Mouse (Mus musculus): ENCODE measurements around the gene Tgfbr2.

The Tgfbr2 gene

DNA sequence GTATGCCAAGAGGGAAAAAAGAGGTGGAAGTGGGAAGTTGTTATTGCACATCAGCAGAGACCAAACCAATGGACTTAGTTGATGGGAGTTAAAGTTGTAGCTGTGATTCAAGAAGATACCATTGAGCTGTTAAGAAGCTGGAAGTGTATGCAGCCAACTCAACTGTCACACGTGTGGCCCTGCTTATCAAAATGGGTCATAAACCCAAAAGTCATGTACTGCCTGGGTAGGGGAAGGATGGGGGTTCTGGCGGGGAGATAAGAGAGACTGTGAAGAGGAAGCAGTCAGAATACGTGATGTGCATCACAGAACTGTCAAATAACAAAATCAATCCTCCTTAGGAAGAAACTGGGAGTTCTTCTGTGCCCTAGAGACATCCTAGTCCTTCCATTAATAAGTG lies 15.1 kb downstream of the Tgfbr2 start:
- no peak for DNase-seq (ENCODE audit: low read depth, low spot score)

GRCm38 (mm10) chr9:116156501-116156900 lies 18.7 kb downstream of the Tgfbr2 start:
- no peak for DNase-seq (ENCODE audit: low read depth, low spot score)

DNA sequence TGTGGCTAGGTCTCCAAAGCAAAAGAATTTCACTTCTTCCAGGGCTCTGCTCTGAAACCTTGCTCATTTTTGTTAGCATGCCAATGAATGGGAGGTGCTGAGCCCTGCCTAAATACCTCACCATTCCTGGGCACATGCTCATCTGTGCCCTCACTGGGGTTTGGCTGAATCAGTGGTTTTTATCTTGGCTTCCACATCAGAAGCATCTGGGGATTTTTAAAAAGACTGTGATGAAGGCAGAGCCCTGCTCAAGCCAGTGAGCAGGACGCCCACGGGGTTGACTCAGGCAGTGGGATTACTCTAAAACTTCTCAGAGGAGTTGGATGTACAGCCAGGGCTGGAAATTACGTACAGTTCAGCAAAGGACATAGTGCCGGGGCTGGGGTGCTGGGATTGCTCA lies 22.3 kb downstream of the Tgfbr2 start:
- DNase-seq (ENCODE audit: low read depth, low spot score), result no peak

DNA sequence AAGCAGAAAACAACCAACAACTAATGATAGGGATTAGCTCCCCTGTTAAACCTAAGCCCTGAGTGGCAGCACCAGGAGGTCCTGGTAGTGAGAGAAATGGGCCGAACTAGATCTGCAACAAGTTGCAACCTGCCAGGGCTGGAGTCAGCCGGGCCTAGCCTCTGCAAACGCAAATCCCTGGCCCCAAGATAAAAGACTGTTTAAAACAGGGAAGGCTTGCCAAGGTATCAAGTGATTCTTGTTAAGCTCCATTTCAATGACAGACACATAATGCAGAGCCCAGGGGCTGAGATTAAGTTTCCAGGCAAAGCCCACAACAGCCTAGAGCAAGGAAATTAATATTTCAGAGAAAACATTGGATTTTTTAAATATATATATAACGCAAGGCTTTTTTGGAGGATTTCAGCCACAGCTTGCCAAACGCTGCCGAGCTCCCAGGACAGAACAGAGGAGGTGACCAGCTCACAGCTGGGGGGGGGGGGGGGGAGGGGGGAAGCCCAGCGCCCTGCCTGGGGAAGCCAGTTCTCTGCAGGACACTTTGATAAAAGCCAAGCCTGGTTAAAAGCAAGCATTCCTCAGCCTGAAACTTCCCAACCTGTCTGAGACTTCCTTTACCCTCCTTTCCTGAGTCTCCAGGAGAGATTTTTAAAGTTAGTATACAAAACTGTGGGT lies 24.3 kb downstream of the Tgfbr2 start:
- DNase-seq (ENCODE audit: low read depth, low spot score), result peak; percentile 39

- no peak for DNase-seq (ENCODE audit: low read depth, low spot score)
These were observed 26.4 kb downstream of the Tgfbr2 start for GRCm38 (mm10) chr9:116148809-116149208.

- no peak for DNase-seq (ENCODE audit: low read depth, low spot score)
These were observed 28.9 kb downstream of the Tgfbr2 start for GRCm38 (mm10) chr9:116146235-116146634.

DNA sequence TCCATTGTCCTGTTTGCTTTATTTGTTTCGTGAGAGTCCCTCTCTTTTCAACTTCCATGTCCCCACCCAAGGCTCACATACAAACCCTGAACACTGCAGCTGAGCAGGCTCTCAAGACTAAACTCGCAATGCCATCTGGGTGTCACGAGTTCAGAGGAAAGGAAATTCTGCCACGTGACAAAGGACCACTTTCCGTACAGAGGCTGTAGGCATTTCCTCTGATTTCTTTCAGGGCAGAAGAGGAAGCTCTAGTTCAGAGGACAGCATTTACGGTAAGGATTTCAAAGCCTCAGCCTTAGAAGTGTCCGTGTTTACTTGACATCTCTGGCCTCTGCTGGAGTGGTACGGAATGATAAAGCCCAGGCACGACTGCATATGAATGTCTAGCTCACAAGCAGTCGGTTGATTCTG lies 29.9 kb downstream of the Tgfbr2 start:
- DNase-seq (ENCODE audit: low read depth, low spot score), result peak; percentile 54

DNA sequence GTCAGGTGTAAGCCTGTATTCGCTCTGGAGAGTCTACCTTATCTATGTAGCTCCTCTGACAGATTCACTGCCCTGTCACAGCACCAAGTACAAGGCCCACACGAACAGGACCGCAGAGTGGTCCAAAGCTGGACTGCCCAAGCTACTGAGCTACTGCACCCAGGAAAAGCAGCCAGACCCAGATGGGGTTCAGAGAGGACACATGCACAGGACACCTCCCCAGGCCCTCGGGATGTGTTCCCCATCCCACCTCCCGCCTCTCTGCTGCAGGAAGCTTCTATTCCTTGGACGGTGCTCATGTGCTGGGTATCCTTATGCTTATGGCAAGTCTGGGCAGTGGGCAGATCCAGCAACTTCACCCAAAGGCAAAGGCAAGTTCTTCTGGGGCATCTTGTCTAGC lies 34.7 kb downstream of the Tgfbr2 start:
- no peak for DNase-seq (ENCODE audit: low read depth, low spot score)

GRCm38 (mm10) chr9:116139549-116139948 lies 35.6 kb downstream of the Tgfbr2 start:
- no peak for DNase-seq (ENCODE audit: low read depth, low spot score)

GRCm38 (mm10) chr9:116138595-116139134 lies 36.5 kb downstream of the Tgfbr2 start:
- no peak for DNase-seq (ENCODE audit: low read depth, low spot score)

- no peak for DNase-seq (ENCODE audit: low read depth, low spot score)
These were observed 37.5 kb downstream of the Tgfbr2 start for GRCm38 (mm10) chr9:116137645-116138044.

DNA sequence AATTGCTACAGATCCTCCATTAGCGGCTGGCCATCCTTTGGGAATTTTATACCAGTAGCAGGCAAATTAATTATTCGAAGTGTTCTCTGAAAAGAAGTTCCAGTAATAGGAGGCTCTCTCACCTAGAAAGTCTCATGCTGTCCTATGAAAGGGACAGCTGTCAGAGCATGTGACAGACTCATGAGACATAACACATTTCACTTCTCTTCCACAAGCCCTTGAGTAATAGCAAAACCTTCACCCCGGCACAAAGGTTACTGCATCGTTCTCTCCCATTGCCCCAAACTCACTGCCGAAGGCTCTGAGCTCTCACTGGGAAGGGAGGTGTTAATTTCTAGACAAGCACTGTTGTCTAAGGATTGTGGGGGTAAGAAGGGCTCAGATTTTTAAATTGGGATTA lies 38.3 kb downstream of the Tgfbr2 start:
- no peak for DNase-seq (ENCODE audit: low read depth, low spot score)

DNA sequence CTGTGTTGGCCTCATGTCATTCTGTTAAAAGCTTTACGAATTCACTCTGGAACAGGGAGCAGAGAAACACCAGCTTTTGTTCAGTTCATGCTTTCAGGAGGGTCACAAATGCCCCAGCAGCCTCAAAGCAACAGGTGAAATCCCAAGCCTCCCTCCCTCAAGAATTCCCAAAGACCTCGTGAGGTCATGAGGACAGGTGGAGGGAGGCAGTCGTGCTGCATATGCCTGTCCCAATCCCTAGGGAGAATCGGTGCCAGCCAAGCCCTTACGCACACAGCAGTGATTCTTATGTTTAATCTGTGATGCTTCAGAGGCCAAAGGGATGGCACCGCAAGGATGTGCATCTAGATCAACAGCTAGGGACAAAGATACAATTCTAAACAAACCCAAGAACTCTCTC lies 39.0 kb downstream of the Tgfbr2 start:
- DNase-seq (ENCODE audit: low read depth, low spot score), result no peak

GRCm38 (mm10) chr9:116134488-116134887 lies 40.7 kb downstream of the Tgfbr2 start:
- DNase-seq (ENCODE audit: low read depth, low spot score), result peak; percentile 31

DNA sequence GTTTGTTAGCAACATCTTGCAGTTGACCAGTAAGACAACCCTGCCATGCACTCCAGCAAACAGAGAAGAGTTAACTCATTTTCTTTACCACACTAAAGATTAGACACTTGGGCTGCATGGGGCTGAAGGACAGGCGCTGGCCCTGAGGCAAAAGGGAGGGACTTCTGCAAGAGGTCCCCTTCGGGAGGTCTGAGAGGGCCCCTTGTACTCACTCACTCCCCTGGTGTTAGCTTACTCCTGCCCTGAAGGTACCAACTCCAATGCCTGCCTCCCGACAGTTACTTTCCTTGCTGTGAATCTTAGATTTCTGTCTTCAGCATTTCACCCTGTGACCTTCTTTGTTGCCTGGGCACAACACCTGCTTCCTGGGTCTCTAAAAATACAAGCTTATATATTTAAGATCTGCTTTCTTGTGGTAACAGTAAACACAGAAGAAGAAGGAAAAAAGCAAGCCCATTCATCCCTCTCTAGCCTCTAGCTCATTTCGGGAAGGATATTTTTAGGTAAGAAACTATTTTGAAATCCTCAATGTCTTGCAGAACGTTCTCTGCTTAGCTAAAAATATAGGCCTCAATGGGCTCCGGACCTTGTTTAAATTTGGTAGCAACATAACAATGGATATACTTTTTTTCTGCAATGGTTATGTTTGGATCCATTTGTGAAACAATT lies 41.7 kb downstream of the Tgfbr2 start:
- DNase-seq (ENCODE audit: low read depth, low spot score), result no peak

- DNase-seq (ENCODE audit: low read depth, low spot score), result no peak
These were observed 46.3 kb downstream of the Tgfbr2 start for GRCm38 (mm10) chr9:116128886-116129285.

GRCm38 (mm10) chr9:116128311-116128710 lies 46.8 kb downstream of the Tgfbr2 start:
- no peak for DNase-seq (ENCODE audit: low read depth, low spot score)

DNA sequence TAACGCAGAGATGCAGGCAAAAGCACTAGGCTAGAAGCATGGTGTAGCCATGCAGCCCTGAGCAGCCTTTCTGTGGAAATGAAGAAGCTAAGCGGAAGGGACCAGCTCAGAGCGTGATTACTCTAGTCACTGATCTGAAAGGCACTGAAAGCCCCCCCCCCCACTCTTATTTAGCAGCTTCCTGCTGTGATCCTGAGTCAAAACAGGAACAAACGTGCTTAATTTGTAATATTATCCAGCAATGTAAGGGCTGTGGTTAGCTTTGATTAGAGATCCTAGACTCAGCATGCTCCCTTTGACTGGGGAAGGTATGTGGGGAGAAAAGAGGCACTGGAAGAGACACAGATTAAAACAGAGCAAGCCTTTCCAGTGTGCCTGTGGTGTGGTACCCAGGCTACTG lies 48.7 kb downstream of the Tgfbr2 start:
- DNase-seq (ENCODE audit: low read depth, low spot score), result no peak

DNA sequence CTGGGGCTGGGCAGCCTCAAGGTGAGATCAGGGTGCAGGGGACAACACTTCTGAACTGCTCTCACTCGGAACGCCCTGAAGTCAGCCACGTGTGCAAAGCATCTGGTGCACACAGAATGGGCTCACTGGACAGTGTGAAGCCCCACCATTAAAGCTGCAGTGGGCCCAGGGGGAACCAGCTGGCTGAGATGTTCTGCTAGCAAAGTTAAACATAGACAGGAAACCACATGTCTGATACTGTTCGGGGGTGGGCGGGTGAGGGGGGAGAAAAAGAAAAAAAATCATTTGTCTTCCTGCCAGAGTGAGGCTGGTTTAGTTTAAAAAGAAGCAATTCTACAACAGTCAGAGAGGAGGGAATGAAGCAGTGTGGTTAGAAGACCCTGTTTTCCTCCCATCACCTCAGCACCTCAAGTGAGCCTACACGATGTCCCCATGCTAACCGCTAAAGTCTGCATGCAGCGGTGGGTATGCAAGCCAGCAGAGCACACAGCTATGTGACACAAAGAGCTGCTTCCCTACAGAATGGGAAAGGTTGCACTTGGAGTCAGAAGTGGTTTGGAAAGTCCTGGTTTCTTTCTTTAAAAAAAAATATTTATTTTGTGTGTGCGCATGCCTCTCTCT lies 52.1 kb downstream of the Tgfbr2 start:
- no peak for DNase-seq (ENCODE audit: low read depth, low spot score)

DNA sequence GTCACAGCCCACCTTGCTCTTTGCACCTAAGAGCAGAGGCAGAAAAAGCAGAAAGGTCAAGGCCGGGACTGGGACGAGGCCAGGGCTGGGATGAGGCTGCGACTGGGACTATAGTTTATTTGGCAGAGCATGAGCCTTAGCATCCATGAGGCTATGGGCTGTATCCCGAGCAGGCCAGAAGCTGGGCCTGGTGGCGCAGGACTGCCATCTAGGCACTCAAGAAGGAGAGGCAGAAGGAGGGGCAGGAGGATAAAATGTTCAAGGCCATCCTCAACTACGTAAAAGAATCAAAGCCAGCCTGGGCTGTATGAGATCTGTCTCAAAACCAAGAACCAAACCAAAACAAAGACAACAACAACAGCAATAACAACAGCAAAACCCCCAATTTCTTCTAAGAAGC lies 52.6 kb downstream of the Tgfbr2 start:
- DNase-seq (ENCODE audit: low read depth, low spot score), result peak; percentile 21

DNA sequence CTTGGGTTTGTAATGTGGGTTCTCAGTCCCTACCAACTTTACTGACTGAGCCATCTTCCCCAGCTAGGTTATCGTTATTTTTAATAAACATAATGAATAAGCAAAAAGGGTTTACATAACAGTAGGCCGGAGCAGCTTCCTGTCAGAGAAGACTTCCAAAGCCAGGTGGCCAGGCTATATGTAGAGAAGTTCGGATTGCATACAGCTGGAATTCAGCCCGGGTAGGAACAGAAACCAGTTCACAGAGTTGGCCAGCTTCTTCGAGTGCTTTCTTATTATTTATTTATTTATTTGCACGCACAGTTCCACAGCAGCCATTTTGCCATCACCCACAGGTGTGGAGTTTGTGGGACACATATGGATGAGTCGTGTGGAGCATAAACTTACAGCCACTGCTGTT lies 53.7 kb downstream of the Tgfbr2 start:
- DNase-seq (ENCODE audit: low read depth, low spot score), result no peak

GRCm38 (mm10) chr9:116119990-116120389 lies 55.2 kb downstream of the Tgfbr2 start:
- DNase-seq (ENCODE audit: low read depth, low spot score), result no peak

Data from ZHBTc4 (cell line).